In the genomic region with DNA sequence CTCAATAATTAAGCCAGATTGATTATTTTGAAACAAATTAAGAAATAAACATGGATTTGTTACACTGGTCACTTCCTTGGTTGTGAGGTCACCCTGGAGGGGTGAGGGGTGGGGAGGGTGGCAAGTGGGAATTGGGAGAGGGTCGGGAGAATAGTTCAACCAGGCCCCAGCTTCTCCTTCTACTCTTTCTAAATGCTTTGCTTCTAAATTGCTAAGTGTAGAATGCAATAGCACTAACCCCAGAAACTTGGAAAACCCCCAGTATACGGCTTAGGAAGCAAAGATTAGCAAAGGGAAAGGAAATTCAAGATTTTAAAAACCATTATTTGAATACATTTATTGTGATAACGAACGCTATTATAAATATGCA, we compare ENCODE assay signal across 8 mouse cellular contexts. TPM values are rescaled to one million over a fixed set of nuclear protein-coding genes. Genes with fewer than 3 reads are reported as not detected.
DNase-seq lines count a peak whose midpoint lies in the region; ATAC-seq and TF ChIP-seq lines count a peak whose summit lies in the region.

No protein-coding gene starts in this region.

- no peak for ATAC-seq in heart, embryonic 11.5 days (replicated peaks; ENCODE audit: insufficient number of reproducible peaks, low FRiP score, low TSS enrichment)
- no peak for ATAC-seq in limb, embryonic 13.5 days (ENCODE audit: low FRiP score, low read depth)
- ATAC-seq in monocyte, adult 5-6 weeks (replicated peaks; ENCODE audit: insufficient number of reproducible peaks, low FRiP score, low TSS enrichment, poor library complexity, severe bottlenecking) = no peak

- H3K36me3 ChIP-seq in heart, embryonic 11.5 days (ENCODE audit: control insufficient read depth, insufficient read depth, low read length) = no peaks in the 10 kb centered on the region
- H3K36me3 ChIP-seq in limb, embryonic 13.5 days = no peaks in the 10 kb centered on the region

- no peak overlapping the region for H3K27ac ChIP-seq in heart, embryonic 11.5 days (ENCODE audit: low read depth, low read length)
- no peak overlapping the region for H3K27ac ChIP-seq in embryonic fibroblast, embryonic 13.5 days (ENCODE audit: insufficient read depth, low read length)
- no peak overlapping the region for H3K27ac ChIP-seq in limb, embryonic 13.5 days

- 76% methylated on average over 4 of the region's 4 CpGs for WGBS in heart, embryonic 11.5 days (ENCODE audit: insufficient replicate concordance)
- 79% methylated on average over 4 of the region's 4 CpGs for WGBS in limb, embryonic 13.5 days

- DNase-seq in heart, postnatal 14 days = no peak
- peak; percentile 18 for DNase-seq in 3134 (ENCODE audit: extremely low read depth, insufficient read length, low spot score)
- no peak for DNase-seq in right cerebral cortex, postnatal 25 days
- DNase-seq in cerebellum, postnatal 14 days = no peak

- no peaks in the 10 kb centered on the region for H3K27me3 ChIP-seq in heart, embryonic 11.5 days (ENCODE audit: control insufficient read depth, insufficient read depth, low read length)
- no peaks in the 10 kb centered on the region for H3K27me3 ChIP-seq in limb, embryonic 13.5 days

- no peaks in the 10 kb centered on the region for H3K9me3 ChIP-seq in heart, embryonic 11.5 days (replicated peaks; ENCODE audit: control insufficient read depth, low read length)
- no peaks in the 10 kb centered on the region for H3K9me3 ChIP-seq in limb, embryonic 13.5 days

- intact Hi-C loops in heart, postnatal 14 days (cut with DNase I) = loop anchor here (2.0 to 5.0 kb wide), 3 partner anchors 40 to 819 kb away; partner anchors contain the start of gene Fggy

- no peak overlapping the region for H3K9ac ChIP-seq in heart, embryonic 11.5 days (ENCODE audit: low read depth, low read length)
- H3K9ac ChIP-seq in limb, embryonic 13.5 days = no peak overlapping the region; the same call in 1 of the 2 replicates

- peak overlapping the region; percentile 73 for H3K4me2 ChIP-seq in heart, embryonic 11.5 days
- peak overlapping the region; percentile 93 for H3K4me2 ChIP-seq in limb, embryonic 13.5 days (replicated peaks)

- TF ChIP-seq CTCF in embryonic fibroblast, embryonic 13.5 days (IDR thresholded peaks at IDR 0.05; ENCODE audit: borderline replicate concordance, insufficient read depth, low read length) = no peak

- H3K4me1 ChIP-seq in heart, embryonic 11.5 days (ENCODE audit: control insufficient read depth, insufficient read depth, low read length) = peaks cover 1% of the 10 kb centered on the region; the same call in 1 of the 2 replicates
- no peaks in the 10 kb centered on the region for H3K4me1 ChIP-seq in embryonic fibroblast, embryonic 13.5 days (ENCODE audit: control insufficient read depth, insufficient read depth, low read length)
- peaks cover 16% of the 10 kb centered on the region; the same call in 1 of the 2 replicates for H3K4me1 ChIP-seq in limb, embryonic 13.5 days

- no peak for TF ChIP-seq POLR2A in embryonic fibroblast, embryonic 13.5 days (IDR thresholded peaks at IDR 0.05; ENCODE audit: low read depth, low read length)

- peak overlapping the region; percentile 90; the same call in 1 of the 2 replicates for H3K4me3 ChIP-seq in heart, embryonic 11.5 days (ENCODE audit: low read depth, low read length)
- H3K4me3 ChIP-seq in embryonic fibroblast, embryonic 13.5 days (ENCODE audit: insufficient read depth, low read length) = peak overlapping the region; percentile 41
- peak overlapping the region; percentile 82 for H3K4me3 ChIP-seq in limb, embryonic 13.5 days

RNA-seq across cellular contexts. Expression of gene Jun, which starts 3.3 kb away (rescaled TPM):
- 33.6 and 34.5 TPM in 2 replicates for polyA plus RNA-seq in heart, embryonic 11.5 days (2014; fragmentation: Nextera tagmentation; extraction: Ambion mirVana)
- 10 to 100 TPM; 58.3 to 72.6 TPM for total RNA-seq in heart, postnatal 14 days (2021)
- 45.3 and 60.9 TPM in 2 replicates for polyA plus RNA-seq in embryonic fibroblast, embryonic 13.5 days (2011; ENCODE audit: insufficient read length, low read depth, missing spikeins)
- polyA plus RNA-seq in limb, embryonic 13.5 days (2015; fragmentation: Nextera tagmentation; extraction: Ambion mirVana) = 101 and 102 TPM in 2 replicates
- 141 to 642 TPM (median 148 TPM) in 3 replicates for total RNA-seq in monocyte, adult 5-6 weeks (2017)
